Mouse (Mus musculus) c-Kit-positive CD71-positive TER-119-negative erythroid progenitor cells, embryonic 14.5 days (primary cell): Measurements from ENCODE around the gene Olfr1414.
"Not testable (repeated sequence)": the region's sequence is repeated elsewhere in the genome, so short reads cannot be mapped to it uniquely, and the experiment has no call there.

Experiments
- DNase-seq: peaks from one replicate; pipeline ENCODE4 v3.0.0-alpha.2; 2013; ENCODE audit warnings: low read depth

Olfr1414 gene

DNA sequence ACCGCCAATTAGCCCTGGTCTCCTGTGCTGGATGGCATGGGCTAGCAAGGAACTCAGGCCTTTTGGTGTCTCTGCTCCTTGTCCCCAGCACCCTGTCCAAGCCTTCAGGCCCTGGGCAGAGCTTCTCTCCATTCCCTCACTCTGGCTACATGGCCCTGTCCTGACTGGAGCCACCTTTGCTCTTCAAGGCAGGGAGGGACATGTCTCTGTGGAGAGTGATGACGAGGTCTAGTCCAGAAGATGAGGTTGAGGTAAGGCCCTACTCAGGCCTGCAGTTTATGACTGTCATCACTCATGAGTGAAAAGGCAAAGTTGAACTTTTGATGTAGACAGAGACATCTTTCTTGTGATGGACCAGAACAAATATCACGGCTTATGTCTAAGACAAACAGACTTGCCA, at the start of gene Olfr1414:
Gene Olfr1414 (minus strand): TSS at position 101 of the 400 bp plus-strand sequence.
- no peak for DNase-seq

DNA sequence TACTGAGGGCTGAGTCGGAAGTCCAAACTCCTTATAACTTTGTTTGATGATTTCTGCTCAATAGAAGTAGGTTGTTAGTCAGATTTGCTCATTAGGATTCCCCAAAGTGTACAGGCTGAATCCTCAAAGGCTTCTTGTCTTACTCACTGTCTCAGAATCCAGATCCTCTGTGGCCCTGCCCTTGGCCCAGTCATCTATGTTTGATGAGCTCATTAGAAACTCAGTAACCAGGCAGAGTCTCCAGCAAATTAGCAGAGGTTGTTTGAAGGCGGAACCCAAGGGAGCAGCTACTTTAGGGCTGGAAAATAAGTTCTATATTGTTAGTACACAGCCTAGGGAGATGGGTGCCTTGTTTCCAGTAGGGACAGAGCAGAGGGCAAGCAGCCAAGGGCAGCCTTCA, 27.5 kb upstream of the Olfr1414 start:
- DNase-seq, result no peak

DNA sequence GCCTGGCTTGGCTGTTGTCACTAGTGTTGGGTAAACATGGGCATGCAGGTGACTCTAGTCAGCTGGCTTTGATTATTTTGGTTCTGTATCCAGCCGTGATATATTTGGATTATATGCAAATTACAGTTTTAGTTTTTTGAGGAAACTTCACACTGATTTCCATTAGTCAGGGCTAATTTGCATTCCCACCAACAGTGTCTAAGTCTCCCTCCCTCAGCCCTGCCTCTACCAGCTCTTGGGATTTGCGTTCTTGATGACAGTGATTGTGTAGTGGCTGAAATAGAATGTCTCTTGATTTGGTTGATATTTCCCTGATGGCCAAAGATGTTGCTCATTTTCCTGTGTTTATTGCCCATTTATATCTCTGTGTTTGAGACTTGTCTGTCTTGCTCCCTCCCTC, 20.6 kb upstream of the Olfr1414 start:
- no peak for DNase-seq

DNA sequence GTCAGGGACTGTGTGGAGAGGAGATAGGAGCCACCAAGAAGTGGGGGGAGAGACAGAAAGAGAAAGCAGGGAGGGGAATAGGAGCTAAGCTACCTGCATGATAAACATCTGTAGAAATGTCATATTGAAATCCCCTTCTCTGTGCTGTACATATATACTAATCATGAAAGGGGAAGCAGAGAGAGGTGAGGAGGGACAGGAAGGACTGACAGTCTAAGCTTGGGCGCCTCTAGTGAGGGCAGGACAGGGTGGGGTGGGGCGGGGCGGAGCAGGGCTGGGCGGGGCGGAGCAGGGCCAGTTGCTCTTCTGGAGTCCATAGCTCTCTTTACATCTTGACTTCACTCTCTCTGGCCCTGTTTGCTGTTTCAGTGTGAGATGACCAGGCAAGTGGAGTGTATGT, 18.5 kb upstream of the Olfr1414 start:
- no peak for DNase-seq

DNA sequence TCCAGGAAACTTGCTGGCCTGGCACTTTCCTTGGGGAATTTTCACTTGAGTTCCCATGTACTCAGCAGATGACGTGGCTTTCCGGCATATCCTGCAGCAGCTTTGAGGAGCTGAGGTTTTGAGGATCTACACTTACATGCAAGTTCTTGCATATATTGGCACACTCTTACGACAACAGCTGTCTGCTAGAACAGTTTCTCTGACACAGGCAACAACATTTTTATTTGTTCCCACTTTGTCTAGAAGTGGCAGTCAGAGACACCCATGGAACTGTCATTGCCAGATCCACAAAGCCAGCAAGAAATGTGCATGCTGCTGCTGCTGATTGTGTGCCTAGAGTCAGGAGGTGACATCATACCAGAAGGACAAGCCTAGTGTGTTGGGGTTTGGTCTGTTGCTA, 5.3 kb upstream of the Olfr1414 start:
- no peak for DNase-seq

DNA sequence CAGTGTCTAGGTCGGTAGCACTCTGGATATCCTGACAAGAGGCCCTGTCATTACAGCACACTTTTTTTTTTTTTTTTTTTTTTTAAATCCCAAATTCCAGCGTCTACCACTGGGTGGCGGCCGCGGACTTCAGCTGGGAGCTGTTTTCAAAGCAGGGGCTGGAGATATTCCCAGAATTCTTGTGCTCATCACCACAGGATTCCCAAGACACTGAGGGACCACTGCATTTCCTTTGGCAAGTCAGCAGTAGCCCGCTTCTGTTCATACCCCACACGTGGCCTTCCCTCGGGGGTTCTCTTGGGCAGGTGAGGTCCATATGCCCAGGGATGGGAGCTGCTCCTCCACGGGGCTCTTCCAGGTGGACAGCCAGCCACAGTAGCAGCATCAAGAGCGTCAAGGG, 2.9 kb upstream of the Olfr1414 start:
- peak; percentile 6 for DNase-seq

DNA sequence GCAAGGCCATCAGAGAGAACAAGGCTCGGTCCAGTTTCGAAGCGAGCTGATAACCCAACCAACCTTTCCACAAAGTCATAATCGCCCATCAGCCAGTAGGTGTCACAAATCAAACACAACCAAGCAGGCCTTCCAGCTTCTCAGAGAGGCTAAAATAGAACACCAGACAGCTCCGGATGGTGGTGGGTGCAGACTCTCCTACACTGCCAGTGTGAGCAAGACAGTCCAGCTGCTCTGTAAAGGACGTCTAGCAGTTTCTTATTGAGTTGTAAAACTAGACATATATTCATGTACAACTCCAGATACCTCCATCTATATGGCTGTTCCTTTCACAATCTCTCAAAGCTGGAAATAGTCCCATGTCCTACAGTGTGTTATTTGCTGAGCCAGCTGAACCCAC, 585 bp upstream of the Olfr1414 start:
- no peak for DNase-seq

DNA sequence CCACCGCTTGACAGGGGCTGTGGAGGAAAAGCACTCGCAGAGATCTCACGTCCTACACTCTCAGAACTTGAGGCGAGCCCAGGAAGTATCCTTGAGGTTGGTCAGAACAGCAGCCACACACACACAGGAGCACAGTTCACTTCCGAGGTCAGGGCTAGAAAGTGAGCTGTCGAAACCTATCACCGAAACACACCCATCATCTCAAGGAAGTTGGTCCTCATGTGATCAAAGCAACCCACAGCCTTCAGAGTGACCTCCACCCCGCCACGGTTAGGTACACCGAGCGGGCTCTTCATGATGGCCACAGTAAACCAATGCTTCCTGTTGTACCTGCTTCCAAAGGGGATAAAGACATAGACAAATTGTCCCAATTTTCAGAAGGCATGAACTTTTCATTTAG, 3.1 kb downstream of the Olfr1414 start:
- DNase-seq, result no peak

DNA sequence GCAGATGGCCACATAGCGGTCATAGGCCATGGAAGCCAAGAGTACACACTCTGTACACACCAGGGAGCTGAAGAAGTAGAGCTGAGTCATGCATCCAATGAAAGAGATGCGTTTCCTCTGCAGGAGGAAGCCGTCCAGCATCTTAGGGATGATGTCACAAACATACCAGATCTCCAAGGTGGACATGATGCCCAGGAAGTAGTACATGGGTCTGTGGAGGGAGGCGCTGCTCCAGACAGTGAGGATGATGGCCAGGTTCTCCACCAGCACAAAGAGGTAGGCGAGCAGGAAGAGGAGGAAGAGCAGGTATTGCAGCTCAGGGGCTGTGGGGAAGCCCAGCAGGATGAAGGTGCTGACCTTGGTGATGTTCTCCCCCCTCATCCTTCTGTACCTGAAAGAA, 6.8 kb downstream of the Olfr1414 start:
- DNase-seq, result not testable (repeated sequence)

DNA sequence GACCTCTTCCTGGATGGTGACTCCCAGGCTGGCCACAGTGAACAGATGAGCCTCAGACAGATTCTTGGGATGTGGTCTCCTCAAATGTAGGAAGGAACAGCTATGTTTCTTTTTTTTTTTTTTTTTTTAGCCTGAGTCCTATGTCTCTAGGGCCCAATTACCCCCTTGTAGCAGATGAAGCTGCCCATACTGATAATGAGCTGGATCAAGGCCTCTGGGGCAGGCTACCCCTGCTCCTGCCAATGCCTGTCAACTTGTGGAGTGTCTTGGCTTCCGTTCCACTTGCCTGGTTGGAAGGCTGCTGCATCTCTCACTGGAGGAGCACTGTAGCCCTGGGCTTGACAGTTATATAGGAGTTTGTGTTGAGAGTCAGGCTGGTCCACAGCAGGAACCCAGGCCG, 22.5 kb downstream of the Olfr1414 start, which contains the start of gene Olfr1415:
Gene Olfr1415 (minus strand): TSS at position 101 of the 400 bp plus-strand sequence.
- no peak for DNase-seq

DNA sequence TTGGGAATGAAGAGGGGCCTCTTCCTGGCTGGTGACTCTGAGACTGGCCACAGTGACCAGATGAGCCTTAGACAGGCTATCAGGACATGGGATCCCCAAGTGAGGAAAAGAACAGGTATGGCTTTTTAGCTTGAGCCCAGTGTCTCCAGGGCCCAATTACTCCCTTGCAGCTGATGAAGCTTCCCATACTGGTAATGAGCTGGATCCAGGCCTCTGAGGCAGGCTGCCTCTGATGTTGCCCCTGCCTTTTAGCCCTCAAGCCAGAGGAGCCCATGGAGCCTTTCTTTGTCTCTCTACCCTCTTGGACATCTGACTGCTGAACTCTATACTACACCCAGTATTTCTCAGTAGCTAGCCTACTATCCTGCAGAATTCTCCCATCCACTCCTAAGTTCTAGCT, 33.4 kb downstream of the Olfr1414 start, which contains the start of gene Olfr1416:
Gene Olfr1416 (minus strand): TSS at position 101 of the 400 bp plus-strand sequence.
- no peak for DNase-seq

DNA sequence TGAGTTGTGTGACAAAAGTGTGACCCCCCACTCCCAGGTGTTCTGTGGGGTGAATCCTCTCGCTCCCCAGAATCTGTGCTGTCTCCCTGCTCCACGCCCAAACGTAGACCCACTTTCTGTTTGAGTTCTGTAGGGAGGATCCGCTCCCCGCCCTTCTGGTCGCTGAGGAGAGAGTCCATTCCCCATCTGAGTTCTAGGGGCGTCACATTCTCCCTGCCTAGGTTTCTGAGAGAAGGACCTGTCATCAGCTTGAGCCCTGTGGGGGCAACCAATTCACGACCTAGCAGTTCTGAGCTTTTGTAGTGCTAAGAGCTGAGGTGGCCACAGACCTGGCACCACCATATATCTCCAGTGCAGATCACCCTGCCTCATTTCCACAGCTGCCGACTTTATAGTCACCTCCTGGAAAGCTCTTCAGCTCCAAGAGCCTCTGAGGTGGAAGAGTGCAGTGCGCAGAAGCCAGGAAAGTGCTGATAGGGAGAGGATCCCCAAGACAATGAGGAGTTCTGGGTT, 44.3 kb downstream of the Olfr1414 start:
- DNase-seq, result no peak

DNA sequence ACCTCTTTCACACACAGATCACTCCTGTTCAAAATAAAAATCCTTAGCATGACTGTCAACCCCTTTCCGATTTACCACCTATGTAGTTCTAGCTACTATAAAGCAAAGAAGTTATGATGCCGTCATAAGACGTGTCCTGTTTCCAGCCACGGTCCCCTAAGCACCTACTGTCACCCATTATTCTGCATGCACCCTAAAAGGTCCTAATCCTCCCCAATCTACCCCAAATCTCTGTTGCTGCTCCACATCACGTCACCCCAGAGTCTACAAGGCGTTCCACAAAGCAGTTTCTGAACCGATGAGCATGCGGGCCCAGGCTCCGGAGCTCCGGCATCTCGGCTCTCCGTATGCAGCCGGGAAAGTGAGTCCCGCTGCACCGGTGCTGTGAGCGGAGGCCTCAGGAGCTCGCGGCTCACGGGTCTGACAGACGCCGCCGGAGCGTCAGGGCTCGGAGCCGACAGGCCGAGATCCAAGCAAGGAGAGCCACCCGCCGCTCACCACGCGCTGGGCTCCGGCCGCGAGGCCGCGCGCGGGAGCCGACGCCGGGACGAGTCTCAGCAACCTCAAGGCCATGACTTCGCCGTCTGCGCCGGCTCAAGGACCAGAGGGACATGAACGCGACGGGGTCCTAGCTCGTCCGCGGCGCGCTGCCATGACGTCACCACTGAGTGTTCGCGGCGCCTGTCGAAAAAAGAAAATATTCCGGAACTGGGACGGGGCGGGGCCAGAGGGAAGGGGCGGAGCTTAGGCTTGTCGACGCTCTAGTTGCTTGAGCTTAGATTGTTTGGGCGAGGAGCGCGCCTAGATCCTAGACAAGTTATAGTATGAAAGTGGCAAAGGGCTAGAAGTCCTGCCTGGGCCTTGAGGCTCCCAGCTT, 45.1 kb downstream of the Olfr1414 start, which contains the start of gene Ndufa10:
Gene Ndufa10 (minus strand): TSS at position 696 of the 877 bp plus-strand sequence.
- DNase-seq, result peak; percentile 84

DNA sequence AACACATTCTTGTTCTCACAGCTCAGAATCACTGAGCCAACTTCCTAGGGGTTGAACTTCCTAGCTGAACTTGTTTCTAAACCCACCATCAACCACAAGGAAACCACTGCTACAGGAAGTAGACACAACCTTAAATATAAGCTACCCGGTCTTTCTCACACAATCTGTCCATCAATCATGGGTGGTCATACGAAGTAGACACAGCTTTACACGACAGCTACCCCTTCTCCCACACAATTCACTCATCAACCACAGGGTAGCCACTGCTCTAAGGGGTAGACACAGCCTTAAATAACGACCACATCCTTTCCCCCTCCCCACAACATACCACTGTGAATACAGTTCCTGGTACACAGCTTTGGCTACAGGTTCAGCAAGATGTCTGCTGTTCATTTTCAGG, 49.6 kb downstream of the Olfr1414 start:
- no peak for DNase-seq

DNA sequence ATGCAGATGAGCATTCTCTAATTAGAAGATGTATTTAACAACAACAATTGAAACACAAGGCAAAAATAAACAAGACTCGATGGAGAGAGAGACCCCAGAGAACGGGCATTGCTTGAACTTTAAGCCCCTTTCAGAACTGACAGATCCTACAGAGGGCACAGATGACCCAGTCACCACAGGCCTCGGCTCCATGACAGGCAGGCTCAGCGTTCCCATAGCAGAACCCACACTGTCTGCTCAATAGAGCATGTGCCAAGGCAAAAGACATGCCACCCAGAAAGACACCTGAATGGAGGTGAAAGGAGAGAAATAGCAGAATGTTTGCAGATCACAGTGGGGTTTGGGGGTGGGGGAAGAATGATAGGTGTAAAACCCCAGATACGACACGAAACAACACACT, 60.0 kb downstream of the Olfr1414 start:
- no peak for DNase-seq

DNA sequence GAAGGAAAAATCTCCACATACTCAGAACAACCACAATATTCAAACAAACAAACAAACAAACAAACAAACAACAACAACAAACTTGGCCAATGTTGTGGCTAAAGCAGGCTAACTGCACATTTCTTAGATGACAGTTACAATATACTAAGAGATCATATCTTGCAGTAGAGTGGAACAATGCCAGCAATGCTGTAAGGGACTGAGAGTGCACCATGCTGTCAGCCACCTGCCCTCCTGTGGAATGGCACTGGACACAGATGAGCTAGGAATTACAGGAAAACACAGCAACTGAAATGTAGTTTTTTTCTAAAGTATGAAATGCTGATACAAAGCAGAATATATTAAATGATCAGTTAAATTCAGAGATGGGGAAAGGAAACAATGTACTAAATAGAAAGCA, 60.7 kb downstream of the Olfr1414 start:
- no peak for DNase-seq
